Mouse (Mus musculus) embryonic facial prominence, embryonic 15.5 days (tissue): Measurements from ENCODE around the gene Kbtbd4. TPM values are rescaled to one million over a fixed set of nuclear protein-coding genes. Genes with fewer than 3 reads are reported as not detected.
"Not testable (repeated sequence)": the region's sequence is repeated elsewhere in the genome, so short reads cannot be mapped to it uniquely, and the experiment has no call there.

ENCODE experiments used
- ATAC-seq: fragments of 200-750 bp; cut with Nextera tagmentation; 2 replicates; pipeline ENCODE4 v1.8.0; 2017; ENCODE audit warnings: low read depth, moderate TSS enrichment; ENCODE audit not compliant: insufficient number of reproducible peaks, low FRiP score, low TSS enrichment
- H3K27ac ChIP-seq: fragments of 300-500 bp; sonication (generic); replicated peaks from 2 replicates; pipeline ENCODE4 v1.5.1; 2015; ENCODE audit warnings: mild to moderate bottlenecking, inconsistent platforms
- H3K27me3 ChIP-seq: fragments of 300-500 bp; sonication (generic); 2 replicates; pipeline ENCODE4 v1.6.1; 2015; ENCODE audit warnings: inconsistent platforms
- H3K36me3 ChIP-seq: fragments of 300-500 bp; sonication (generic); 2 replicates; pipeline ENCODE4 v1.6.1; 2015; ENCODE audit warnings: mild to moderate bottlenecking, inconsistent platforms
- H3K4me1 ChIP-seq: fragments of 300-500 bp; sonication (generic); 2 replicates; pipeline ENCODE4 v1.6.1; 2015; ENCODE audit warnings: inconsistent platforms
- H3K4me2 ChIP-seq: fragments of 300-500 bp; sonication (generic); replicated peaks from 2 replicates; pipeline ENCODE4 v1.6.1; 2015; ENCODE audit warnings: mild to moderate bottlenecking, inconsistent platforms
- H3K4me3 ChIP-seq: fragments of 300-500 bp; sonication (generic); replicated peaks from 2 replicates; pipeline ENCODE4 v1.5.1; 2015; ENCODE audit warnings: mild to moderate bottlenecking, inconsistent platforms
- H3K9ac ChIP-seq: fragments of 300-500 bp; sonication (generic); 2 replicates; pipeline ENCODE4 v1.6.1; 2015; ENCODE audit warnings: inconsistent platforms
- H3K9me3 ChIP-seq: fragments of 300-500 bp; sonication (generic); replicated peaks from 2 replicates; pipeline ENCODE4 v1.6.1; 2016; ENCODE audit warnings: inconsistent platforms
- WGBS: fragments of 180-500 bp; shearing (Covaris S2); methylation state at CpG from one replicate; pipeline ENCODE4 v1.1.7; 2015; 5-methylcytosine and 5-hydroxymethylcytosine counted together
- polyA plus RNA-seq: library from polyadenylated mRNA; unstranded; fragments of >200 nt; fragmentation: Nextera tagmentation; extraction: Ambion mirVana; gene quantifications from 2 replicates; pipeline ENCODE4 v1.2.1, GENCODE M21; 2015

The Kbtbd4 gene
- polyA plus RNA-seq, 1 experiment from 2014 or later = 37.4 TPM

DNA sequence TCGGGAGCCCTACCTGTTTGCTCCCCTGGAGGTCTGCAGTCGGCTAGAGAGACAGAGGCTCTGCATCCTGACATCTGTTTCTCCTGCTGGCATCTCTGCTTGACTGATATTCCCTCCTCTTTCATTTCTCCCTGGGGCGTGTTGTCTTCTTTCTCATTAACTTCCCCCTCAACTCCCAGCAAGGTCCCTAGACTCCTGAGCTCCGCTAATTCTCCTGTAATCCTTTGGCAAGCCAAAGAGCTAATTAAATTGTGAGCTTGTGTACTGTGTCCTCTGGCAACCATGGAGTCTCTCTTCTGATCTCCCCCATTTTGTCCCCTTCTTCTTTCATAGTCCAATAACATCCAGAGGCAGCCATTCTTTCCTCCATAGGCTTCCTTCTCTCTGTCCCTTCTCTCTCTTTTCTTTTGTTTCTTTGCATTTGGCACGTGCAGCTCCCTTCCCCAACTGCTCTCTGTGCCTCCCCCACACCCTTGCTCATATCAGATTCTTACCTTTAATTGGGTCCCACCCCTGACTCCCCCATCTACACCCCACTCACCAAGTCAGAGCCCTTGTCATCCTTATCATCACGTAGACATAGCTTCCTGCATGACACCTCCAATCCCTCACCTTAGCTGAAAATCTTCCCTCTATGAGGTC, 24.3 kb upstream of the Kbtbd4 start:
- Histone ChIP-seq H3K4me2 (no peak overlapping the region), H3K27ac (no peak overlapping the region), H3K36me3 (no peaks in the 10 kb centered on the region), H3K9me3 (no peaks in the 10 kb centered on the region), H3K4me3 (no peak overlapping the region), H3K9ac (no peak overlapping the region), H3K4me1 (peaks cover 3% of the 10 kb centered on the region; the same call in 1 of the 2 replicates), H3K27me3 (no peaks in the 10 kb centered on the region; the same call in 1 of the 2 replicates)
- WGBS = 18% methylated on average over 6 of the region's 6 CpGs
- no peak for ATAC-seq

DNA sequence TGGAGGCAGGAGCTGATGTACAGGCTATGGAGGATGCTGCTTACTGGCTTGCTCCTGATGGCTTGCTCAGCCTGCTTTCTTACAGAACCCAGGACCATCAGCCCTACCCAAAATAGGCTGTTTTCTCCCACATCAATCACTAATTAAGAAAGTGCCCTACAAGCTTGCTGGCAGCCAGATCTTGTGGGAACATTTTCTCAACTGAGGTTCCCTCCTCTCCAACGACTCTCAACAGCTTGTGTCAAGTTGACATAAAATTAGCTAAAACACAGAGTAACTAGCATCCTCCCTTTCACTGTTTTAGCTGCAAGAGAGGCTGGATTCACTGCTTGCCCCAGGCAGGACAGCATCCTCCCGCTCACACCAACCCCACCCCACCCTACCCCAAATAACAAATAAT, 22.7 kb upstream of the Kbtbd4 start:
- Histone ChIP-seq H3K27ac (no peak overlapping the region), H3K9ac (no peak overlapping the region), H3K27me3 (peaks cover 15% of the 10 kb centered on the region), H3K9me3 (no peaks in the 10 kb centered on the region), H3K4me2 (no peak overlapping the region), H3K4me1 (peaks cover 12% of the 10 kb centered on the region; the same call in 1 of the 2 replicates), H3K4me3 (no peak overlapping the region), H3K36me3 (no peaks in the 10 kb centered on the region)
- ATAC-seq = no peak
- WGBS = 79% methylated on average over 2 of the region's 2 CpGs

GRCm38 (mm10) chr2:90885218-90886041, 19.1 kb upstream of the Kbtbd4 start, which contains the start of gene C1qtnf4:
Gene C1qtnf4 (plus strand): TSS chr2:90885860.
- Histone ChIP-seq H3K9me3 (no peaks in the 10 kb centered on the region), H3K27ac (no peak within 1 kb of the TSS), H3K9ac (peak within 1 kb of the TSS; percentile 66), H3K36me3 (no peaks in the 10 kb centered on the region), H3K4me2 (peak within 1 kb of the TSS; percentile 98), H3K27me3 (peaks cover 38% of the 10 kb centered on the region), H3K4me1 (peaks cover 25% of the 10 kb centered on the region), H3K4me3 (peak within 1 kb of the TSS; percentile 56)
- peak; percentile 35; the same call in 1 of the 2 replicates for ATAC-seq
- 2% methylated on average over 45 of the region's 45 CpGs for WGBS

DNA sequence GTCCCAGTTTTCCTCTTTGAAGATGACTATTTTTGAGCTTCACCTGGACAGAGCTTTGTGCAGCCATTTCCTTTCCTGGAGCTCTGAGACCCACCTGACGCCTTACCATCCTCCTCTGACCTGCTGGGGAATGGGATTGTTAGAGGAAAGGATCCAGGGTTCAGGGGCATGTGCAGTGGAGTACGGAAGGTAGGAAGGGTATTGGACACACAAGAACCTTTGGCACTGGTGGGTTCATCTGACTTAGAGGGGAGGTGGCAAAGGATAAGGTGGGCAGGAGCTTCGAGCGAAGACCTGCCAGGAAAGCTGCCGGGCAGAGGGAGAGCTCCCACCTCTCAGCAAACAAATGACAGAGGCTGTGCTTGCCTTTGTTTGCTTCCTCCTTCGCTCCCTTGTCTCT, 18.1 kb upstream of the Kbtbd4 start:
- Histone ChIP-seq H3K36me3 (no peaks in the 10 kb centered on the region), H3K9ac (no peak overlapping the region), H3K4me1 (peaks cover 30% of the 10 kb centered on the region), H3K27me3 (peaks cover 38% of the 10 kb centered on the region), H3K27ac (no peak overlapping the region), H3K4me2 (peak overlapping the region; percentile 98), H3K4me3 (peak overlapping the region; percentile 56), H3K9me3 (no peaks in the 10 kb centered on the region)
- no peak for ATAC-seq
- 26% methylated on average over 6 of the region's 6 CpGs for WGBS

- WGBS = 70% methylated on average over 5 of the region's 5 CpGs
- Histone ChIP-seq H3K4me3 (no peak overlapping the region), H3K4me2 (no peak overlapping the region), H3K4me1 (peaks cover 30% of the 10 kb centered on the region), H3K36me3 (no peaks in the 10 kb centered on the region), H3K27ac (no peak overlapping the region), H3K27me3 (peaks cover 38% of the 10 kb centered on the region), H3K9me3 (no peaks in the 10 kb centered on the region), H3K9ac (no peak overlapping the region)
- no peak for ATAC-seq
These were observed 16.9 kb upstream of the Kbtbd4 start for GRCm38 (mm10) chr2:90887627-90888026.

GRCm38 (mm10) chr2:90889550-90890548, 14.7 kb upstream of the Kbtbd4 start:
- 3% methylated on average over 132 of the region's 133 CpGs for WGBS
- Histone ChIP-seq H3K9me3 (no peaks in the 10 kb centered on the region), H3K36me3 (peaks cover 7% of the 10 kb centered on the region), H3K4me2 (peak overlapping the region; percentile 75), H3K9ac (peak overlapping the region; percentile 51), H3K4me3 (peak overlapping the region; percentile 61), H3K27me3 (peaks cover 38% of the 10 kb centered on the region), H3K4me1 (peaks cover 30% of the 10 kb centered on the region), H3K27ac (peak overlapping the region; percentile 51)
- ATAC-seq = peak; percentile 82

DNA sequence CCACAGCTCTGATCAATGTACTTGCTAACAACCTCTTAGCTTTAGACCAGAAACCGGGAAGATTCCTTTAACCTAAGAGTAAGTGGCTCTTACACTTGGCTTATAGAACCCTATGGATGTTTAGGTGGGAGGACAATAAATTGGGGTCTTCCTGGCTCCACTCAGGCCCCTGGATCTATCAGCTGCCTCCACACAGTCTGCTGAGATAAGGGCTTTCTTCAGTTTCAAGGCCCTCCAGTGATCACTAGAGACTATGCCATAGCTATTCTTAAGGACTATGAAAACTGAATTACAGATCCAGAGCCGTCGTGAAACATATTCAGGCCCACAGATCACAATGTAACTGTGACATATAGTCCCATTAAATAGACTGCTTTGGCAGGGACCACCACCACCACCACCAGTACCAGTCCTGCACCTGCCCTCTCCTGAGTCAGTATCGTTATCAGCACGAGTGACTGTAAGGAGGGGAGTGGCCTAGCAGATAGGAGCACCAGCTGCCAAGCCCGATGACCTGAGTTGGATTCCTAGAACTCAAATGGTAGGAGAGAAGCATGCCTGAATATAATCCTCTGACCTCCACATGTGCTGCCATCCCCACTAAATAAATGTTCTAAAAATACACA, 10.8 kb upstream of the Kbtbd4 start:
- no peak for ATAC-seq
- Histone ChIP-seq H3K27me3 (peaks cover 4% of the 10 kb centered on the region), H3K27ac (no peak overlapping the region), H3K4me3 (no peak overlapping the region), H3K9ac (no peak overlapping the region), H3K4me1 (peaks cover 18% of the 10 kb centered on the region), H3K36me3 (peaks cover 44% of the 10 kb centered on the region), H3K9me3 (no peaks in the 10 kb centered on the region), H3K4me2 (no peak overlapping the region)
- WGBS = 80% methylated on average over 6 of the region's 6 CpGs

GRCm38 (mm10) chr2:90894299-90894677, 10.3 kb upstream of the Kbtbd4 start:
- not testable (repeated sequence) for H3K9me3 ChIP-seq, ATAC-seq, H3K4me3 ChIP-seq, H3K27ac ChIP-seq, H3K4me2 ChIP-seq, H3K9ac ChIP-seq, H3K27me3 ChIP-seq
- peaks cover 16% of the 10 kb centered on the region for H3K4me1 ChIP-seq
- 90% methylated on average over 3 of the region's 3 CpGs for WGBS
- H3K36me3 ChIP-seq = peaks cover 48% of the 10 kb centered on the region

DNA sequence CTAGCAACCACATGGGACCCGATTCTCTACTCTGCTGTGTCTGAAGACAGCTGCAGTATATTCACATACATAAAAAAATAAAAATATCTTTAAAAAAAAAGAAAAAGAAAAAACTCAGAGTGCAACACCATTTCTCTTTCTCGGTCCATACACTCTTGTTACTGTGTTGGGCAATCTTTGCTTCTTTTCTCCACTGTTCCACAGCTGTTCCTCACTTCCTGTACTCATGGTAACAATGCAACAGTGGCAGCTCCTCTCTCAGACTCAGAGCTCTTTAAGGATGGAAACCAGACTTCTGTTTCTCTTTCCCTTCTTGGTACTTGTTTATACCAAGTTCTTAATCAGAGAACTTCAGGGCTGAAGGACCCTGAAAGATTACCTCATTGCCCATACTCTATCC, 1.1 kb upstream of the Kbtbd4 start:
- H3K4me1 ChIP-seq = peaks cover 27% of the 10 kb centered on the region
- 75% methylated on average over 2 of the region's 2 CpGs for whole genome bisulfite sequencing
- H3K4me2 ChIP-seq = peak overlapping the region; percentile 60
- no peak overlapping the region for H3K27ac ChIP-seq
- H3K27me3 ChIP-seq = no peaks in the 10 kb centered on the region
- no peak for ATAC-seq
- H3K36me3 ChIP-seq = peaks cover 38% of the 10 kb centered on the region
- H3K9ac ChIP-seq = peak overlapping the region; percentile 84
- H3K9me3 ChIP-seq = no peaks in the 10 kb centered on the region
- peak overlapping the region; percentile 96 for H3K4me3 ChIP-seq

- ATAC-seq = peak; percentile 32; the same call in 1 of the 2 replicates
These were observed 300 bp downstream of the Kbtbd4 start for GRCm38 (mm10) chr2:90904856-90905224.

More at GRCm38 (mm10) chr2:90904856-90905224, 300 bp downstream of the Kbtbd4 start:
- Histone ChIP-seq H3K27me3 (no peaks in the 10 kb centered on the region), H3K4me2 (peak overlapping the region; percentile 60), H3K36me3 (peaks cover 44% of the 10 kb centered on the region), H3K9me3 (no peaks in the 10 kb centered on the region), H3K4me3 (peak overlapping the region; percentile 96), H3K27ac (peak overlapping the region; percentile 95), H3K9ac (peak overlapping the region; percentile 84), H3K4me1 (peaks cover 27% of the 10 kb centered on the region)
- under 1% methylated on average over 21 of the region's 21 CpGs for WGBS
